Mouse (Mus musculus) right cerebral cortex, postnatal 14 days (tissue): ENCODE measurements around the gene Tcf20.

ENCODE experiments used
- DNase-seq: peaks from one replicate; pipeline ENCODE4 v3.0.0; 2022

Tcf20 gene

GRCm38 (mm10) chr15:82987732-82988112 is at the start of gene Tcf20:
Tcf20 (minus strand) TSS chr15:82987872.
- DNase-seq, result peak; percentile 89

GRCm38 (mm10) chr15:83036900-83037519 is 49.3 kb upstream of the Tcf20 start:
- DNase-seq, result peak; percentile 69

- DNase-seq, result peak; percentile 43
Measured at GRCm38 (mm10) chr15:83036089-83036488, 48.4 kb upstream of the Tcf20 start.

GRCm38 (mm10) chr15:83034275-83034977 is 46.8 kb upstream of the Tcf20 start:
- peak; percentile 44 for DNase-seq

GRCm38 (mm10) chr15:83032981-83033541 is 45.4 kb upstream of the Tcf20 start, which contains the start of gene Nfam1:
Nfam1 (minus strand) TSS chr15:83033306.
- no peak for DNase-seq

GRCm38 (mm10) chr15:83030884-83031283 is 43.2 kb upstream of the Tcf20 start:
- DNase-seq, result no peak

GRCm38 (mm10) chr15:83029725-83030718 is 42.4 kb upstream of the Tcf20 start:
- DNase-seq, result no peak

- DNase-seq, result peak; percentile 65
Measured at GRCm38 (mm10) chr15:83026129-83026528, 38.5 kb upstream of the Tcf20 start.

GRCm38 (mm10) chr15:83025041-83025760 is 37.5 kb upstream of the Tcf20 start:
- DNase-seq, result no peak

GRCm38 (mm10) chr15:83022947-83023346 is 35.3 kb upstream of the Tcf20 start:
- no peak for DNase-seq

GRCm38 (mm10) chr15:83010990-83011664 is 23.5 kb upstream of the Tcf20 start:
- DNase-seq, result peak; percentile 87

GRCm38 (mm10) chr15:83010423-83010822 is 22.8 kb upstream of the Tcf20 start:
- no peak for DNase-seq

GRCm38 (mm10) chr15:83009532-83009931 is 21.9 kb upstream of the Tcf20 start:
- DNase-seq, result no peak

GRCm38 (mm10) chr15:83008761-83009423 is 21.2 kb upstream of the Tcf20 start:
- no peak for DNase-seq

GRCm38 (mm10) chr15:83007346-83007920 is 19.8 kb upstream of the Tcf20 start:
- no peak for DNase-seq

GRCm38 (mm10) chr15:83002665-83003548 is 15.2 kb upstream of the Tcf20 start:
- DNase-seq, result peak; percentile 96

GRCm38 (mm10) chr15:82998811-82999221 is 11.1 kb upstream of the Tcf20 start:
- peak; percentile 51 for DNase-seq

GRCm38 (mm10) chr15:82996431-82996830 is 8.8 kb upstream of the Tcf20 start:
- DNase-seq, result no peak

GRCm38 (mm10) chr15:82995239-82995638 is 7.6 kb upstream of the Tcf20 start:
- DNase-seq, result no peak

- DNase-seq, result no peak
Measured at GRCm38 (mm10) chr15:82992911-82993310, 5.2 kb upstream of the Tcf20 start.
